Mouse (Mus musculus): Measurements from ENCODE around the gene Prf1. TPM values are rescaled to one million over a fixed set of nuclear protein-coding genes. Genes with fewer than 3 reads are reported as not detected.

Gene Prf1
- total RNA-seq (2021), result not detected

- no peak for DNase-seq (ENCODE audit: low spot score)
- intact Hi-C loops (cut with DNase I), result no loop called here
Observed at GRCm38 (mm10) chr10:61297477-61297876, at the start of gene Prf1. Gene Prf1, plus strand, starts transcription at chr10:61297833.

DNA sequence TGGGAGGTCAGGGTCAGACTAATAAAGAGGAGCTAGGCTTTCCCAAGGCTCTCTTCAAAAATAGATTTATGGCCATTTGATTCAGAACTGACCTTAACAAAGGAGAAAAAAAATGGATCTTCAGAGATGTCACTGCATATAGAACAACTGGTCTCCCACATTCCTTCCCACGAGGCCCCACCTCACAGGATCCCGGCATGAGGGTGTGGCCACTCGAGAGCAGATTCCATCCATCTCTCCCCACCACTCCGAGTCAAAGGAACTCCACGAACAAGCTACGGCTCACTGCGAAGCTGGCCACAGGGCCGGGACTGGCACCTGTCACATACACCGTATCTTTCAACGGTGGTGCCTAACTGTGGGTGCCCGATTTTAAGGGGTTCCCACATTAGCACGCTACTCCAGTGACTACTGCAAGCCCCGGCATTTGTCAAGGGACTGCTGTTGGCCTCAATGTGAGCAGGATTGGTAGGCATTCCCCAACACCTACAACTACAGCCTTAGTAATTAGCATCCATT lies 49.0 kb upstream of the Prf1 start:
- DNase-seq (ENCODE audit: low spot score), result no peak
- intact Hi-C loops (cut with DNase I), result no loop called here

DNA sequence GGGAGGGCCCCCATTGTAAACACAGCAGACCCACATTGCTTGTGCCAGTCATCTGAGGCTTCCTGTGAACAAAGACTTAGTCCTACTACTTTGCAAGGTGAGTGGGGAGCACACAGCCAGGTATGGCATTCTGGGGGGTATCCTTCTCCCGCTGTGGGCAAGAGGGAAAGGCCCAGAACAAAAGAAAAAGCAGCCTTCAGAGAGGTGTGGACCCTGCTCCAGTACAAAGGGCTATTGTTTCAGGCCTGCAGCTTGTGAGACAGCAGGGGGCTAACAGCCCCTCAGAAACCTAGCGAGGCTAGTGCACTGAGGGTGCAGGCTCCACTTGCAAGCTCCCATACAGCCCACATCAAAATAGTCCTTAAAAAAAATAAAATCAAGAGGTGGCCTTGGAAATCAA lies 47.7 kb upstream of the Prf1 start:
- intact Hi-C loops (cut with DNase I), result no loop called here
- no peak for DNase-seq (ENCODE audit: low spot score)

GRCm38 (mm10) chr10:61254761-61255160 lies 42.9 kb upstream of the Prf1 start:
- intact Hi-C loops (cut with DNase I), result no loop called here
- DNase-seq (ENCODE audit: low spot score), result no peak

GRCm38 (mm10) chr10:61255190-61255589 lies 42.4 kb upstream of the Prf1 start:
- DNase-seq (ENCODE audit: low spot score), result no peak
- intact Hi-C loops (cut with DNase I), result no loop called here

- intact Hi-C loops (cut with DNase I), result no loop called here
- DNase-seq (ENCODE audit: low spot score), result no peak
Observed at GRCm38 (mm10) chr10:61256665-61257064, 41.0 kb upstream of the Prf1 start.

DNA sequence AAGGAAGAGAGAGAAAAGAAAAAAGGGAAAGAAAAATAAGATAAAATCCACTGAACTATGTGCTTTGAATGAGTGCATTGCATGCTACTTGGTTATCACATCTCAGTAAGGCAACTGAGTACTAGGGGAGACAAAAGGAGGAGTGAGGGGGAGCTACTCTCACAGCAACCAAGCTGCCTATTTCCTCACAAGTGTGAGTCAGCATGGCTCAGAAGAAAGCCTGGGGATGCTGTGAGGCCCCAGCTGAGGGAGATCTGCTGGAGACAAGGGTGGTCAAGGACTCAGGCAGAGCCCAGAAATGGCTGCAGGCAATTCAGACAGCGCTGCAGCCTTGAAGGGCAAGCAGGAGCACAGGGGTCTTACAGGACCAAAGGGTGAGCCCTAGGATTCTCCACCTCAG lies 39.5 kb upstream of the Prf1 start:
- intact Hi-C loops (cut with DNase I), result no loop called here
- DNase-seq (ENCODE audit: low spot score), result no peak

GRCm38 (mm10) chr10:61261229-61262156 lies 36.1 kb upstream of the Prf1 start:
- intact Hi-C loops (cut with DNase I), result loop anchor here (5.0 kb wide), 1 partner anchor 49 kb away; no protein-coding TSS in a partner anchor
- DNase-seq (ENCODE audit: low spot score), result no peak

- DNase-seq (ENCODE audit: low spot score), result no peak
- intact Hi-C loops (cut with DNase I), result loop anchor here (5.0 kb wide), 1 partner anchor 51 kb away; no protein-coding TSS in a partner anchor
Observed at GRCm38 (mm10) chr10:61263606-61264005, 34.0 kb upstream of the Prf1 start.

- no peak for DNase-seq (ENCODE audit: low spot score)
- intact Hi-C loops (cut with DNase I), result no loop called here
Observed at GRCm38 (mm10) chr10:61267378-61267777, 30.3 kb upstream of the Prf1 start.

GRCm38 (mm10) chr10:61272089-61272626 lies 25.5 kb upstream of the Prf1 start:
- intact Hi-C loops (cut with DNase I), result no loop called here

GRCm38 (mm10) chr10:61272631-61273030 lies 25.0 kb upstream of the Prf1 start:
- DNase-seq (ENCODE audit: low spot score), result no peak
- intact Hi-C loops (cut with DNase I), result no loop called here

More at GRCm38 (mm10) chr10:61272089-61272626, 25.5 kb upstream of the Prf1 start:
- peak; percentile 43 for DNase-seq (ENCODE audit: low spot score)

DNA sequence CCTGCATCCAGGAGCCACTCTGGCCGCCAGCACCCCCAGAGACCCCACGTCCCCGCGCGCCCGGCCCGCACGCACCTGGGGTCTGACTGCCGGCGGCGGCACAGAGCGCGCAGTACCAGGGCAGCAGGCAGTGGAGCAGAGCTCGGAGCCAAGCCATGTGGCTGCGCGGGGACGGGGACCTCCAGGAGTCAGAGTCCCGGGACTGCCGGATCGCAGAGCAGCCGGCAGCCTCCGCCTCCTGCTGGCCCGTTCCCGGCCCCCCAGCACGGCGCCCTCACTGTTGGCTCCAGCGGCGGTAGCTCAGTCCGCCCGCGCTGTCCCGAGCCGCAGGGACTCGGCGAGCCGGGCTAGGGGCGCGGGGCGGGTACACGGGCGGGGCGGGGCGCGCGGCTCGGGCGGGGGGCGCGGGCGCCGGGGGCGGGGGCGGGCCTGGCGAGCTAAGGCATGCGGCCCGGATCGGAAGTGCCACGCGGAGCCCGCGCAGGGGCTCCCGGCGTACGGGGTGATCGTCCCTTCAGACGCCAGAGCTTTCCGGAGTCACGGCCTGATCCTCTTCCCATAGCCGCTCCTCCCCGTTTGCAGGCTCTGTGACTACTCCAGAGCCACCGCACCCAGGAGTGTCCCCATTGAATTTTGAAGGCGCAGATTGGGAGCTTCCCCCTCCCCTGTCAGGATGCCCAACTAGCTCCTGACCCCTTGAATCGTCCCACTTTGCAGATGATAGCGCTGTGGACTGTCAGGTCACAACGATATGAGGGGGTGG lies 24.4 kb upstream of the Prf1 start, which contains the start of gene Adamts14:
TSS of gene Adamts14 (minus strand) at position 358 of the 763 bp plus-strand sequence.
- intact Hi-C loops (cut with DNase I), result no loop called here
- peak; percentile 24 for DNase-seq (ENCODE audit: low spot score)

DNA sequence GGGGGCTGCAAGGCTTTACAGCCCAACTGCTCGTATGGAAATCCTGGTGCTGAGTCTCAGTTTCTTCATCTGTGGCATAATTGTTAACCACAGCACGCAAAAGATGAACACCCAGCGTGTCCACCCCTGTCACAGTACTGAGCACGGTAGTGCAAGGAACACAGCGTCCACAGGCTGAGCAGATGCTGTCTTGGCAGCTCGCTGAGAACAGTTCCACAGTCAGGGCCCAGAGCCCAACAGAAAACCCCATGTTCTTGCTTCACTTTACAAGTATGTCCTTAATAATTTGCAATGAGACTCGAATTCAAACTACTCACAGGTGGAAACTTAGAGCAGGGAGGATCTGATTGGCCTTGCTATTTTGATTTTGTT lies 23.8 kb upstream of the Prf1 start:
- intact Hi-C loops (cut with DNase I), result no loop called here
- peak; percentile 61 for DNase-seq (ENCODE audit: low spot score)

- intact Hi-C loops (cut with DNase I), result no loop called here
- DNase-seq (ENCODE audit: low spot score), result no peak
Observed at GRCm38 (mm10) chr10:61274532-61274931, 23.1 kb upstream of the Prf1 start.

GRCm38 (mm10) chr10:61275669-61276110 lies 21.9 kb upstream of the Prf1 start:
- DNase-seq (ENCODE audit: low spot score), result no peak
- intact Hi-C loops (cut with DNase I), result loop anchor here (5.0 kb wide), 1 partner anchor 57 kb away; no protein-coding TSS in a partner anchor

- intact Hi-C loops (cut with DNase I), result loop anchor here (5.0 kb wide), 1 partner anchor 55 kb away; no protein-coding TSS in a partner anchor
- no peak for DNase-seq (ENCODE audit: low spot score)
Observed at GRCm38 (mm10) chr10:61277051-61277450, 20.6 kb upstream of the Prf1 start.

DNA sequence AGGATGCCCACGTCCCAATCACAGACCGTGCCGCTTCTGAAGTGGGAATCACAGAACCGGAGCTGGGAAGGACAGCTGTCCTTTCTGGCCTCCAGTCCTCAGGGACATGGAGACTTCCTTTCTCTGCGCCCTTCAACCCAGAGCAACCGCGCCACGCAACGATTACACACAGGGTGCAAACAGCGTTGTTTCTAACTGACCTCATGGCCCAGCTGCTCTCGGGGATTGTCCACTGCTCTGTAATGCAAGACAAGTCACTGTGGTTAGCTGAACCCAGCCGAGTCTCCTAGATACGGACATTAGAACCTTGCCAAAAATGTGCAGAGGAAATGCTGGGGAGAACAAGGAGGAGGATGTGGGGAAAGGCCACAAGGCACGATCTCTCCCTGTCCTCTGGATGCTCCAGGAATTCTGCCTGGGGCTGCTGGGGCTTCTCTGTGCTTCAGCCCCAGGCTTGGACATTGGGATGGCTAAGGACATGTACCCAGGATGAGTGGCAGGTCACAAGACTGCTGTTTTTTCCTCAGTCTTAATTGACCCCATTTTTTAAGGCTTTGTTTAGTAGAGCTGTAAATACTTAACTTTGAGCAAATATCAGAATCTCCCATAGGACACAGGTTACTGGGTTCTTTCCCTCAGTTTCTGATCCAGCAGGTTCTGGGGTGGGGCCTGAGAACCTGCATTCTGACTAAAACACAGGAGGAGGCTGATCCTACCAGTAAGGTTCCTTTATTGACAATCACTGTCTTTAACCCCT lies 19.5 kb upstream of the Prf1 start:
- peak; percentile 68 for DNase-seq (ENCODE audit: low spot score)
- intact Hi-C loops (cut with DNase I), result loop anchor here (5.0 kb wide), 1 partner anchor 54 kb away; no protein-coding TSS in a partner anchor

- intact Hi-C loops (cut with DNase I), result no loop called here
- no peak for DNase-seq (ENCODE audit: low spot score)
Observed at GRCm38 (mm10) chr10:61281115-61281514, 16.5 kb upstream of the Prf1 start.
